Mouse (Mus musculus): ENCODE results near the gene Cldnd2. TPM values are rescaled to one million over a fixed set of nuclear protein-coding genes. Genes with fewer than 3 reads are reported as not detected.

Gene Cldnd2
- polyA plus RNA-seq (2014; fragmentation: Illumina TruSeq; extraction: RNeasy Lipid Tissue Mini Kit (QIAGEN cat#74804); ENCODE audit: low replicate concordance) = not detected

GRCm38 (mm10) chr7:43440482-43440881 is at the start of gene Cldnd2:
Gene Cldnd2 (plus strand): TSS chr7:43440782.

GRCm38 (mm10) chr7:43408131-43408553 is 32.4 kb upstream of the Cldnd2 start, which contains the start of gene Siglecg:
Gene Siglecg (plus strand): TSS chr7:43408204.

GRCm38 (mm10) chr7:43427406-43427805 is 13.2 kb upstream of the Cldnd2 start, which contains the start of gene Lim2:
Gene Lim2 (plus strand): TSS chr7:43427670.

GRCm38 (mm10) chr7:43436341-43437255 is 4.0 kb upstream of the Cldnd2 start, which contains the start of gene Nkg7:
Gene Nkg7 (plus strand): TSS chr7:43437073.

GRCm38 (mm10) chr7:43443917-43444293 is 3.3 kb downstream of the Cldnd2 start, which contains the start of the genes Etfb and Gm45233:
Gene Etfb (plus strand): TSS chr7:43444083.
Gene Gm45233 (plus strand): TSS chr7:43444128.

GRCm38 (mm10) chr7:43462851-43463250 is 22.3 kb downstream of the Cldnd2 start, which contains the start of gene Vsig10l:
Gene Vsig10l (plus strand): TSS chr7:43463151.

GRCm38 (mm10) chr7:43489631-43490125 is 49.1 kb downstream of the Cldnd2 start, which contains the start of gene Iglon5:
Gene Iglon5 (minus strand): TSS chr7:43490075.

Other genes starting within 250 kb of the Cldnd2 start
- 35.3 TPM for gene Zfp715, start 127.5 kb upstream of the Cldnd2 start, polyA plus RNA-seq (2014; fragmentation: Illumina TruSeq; extraction: RNeasy Lipid Tissue Mini Kit (QIAGEN cat#74804); ENCODE audit: low replicate concordance)
- gene Siglecf, start 89.4 kb upstream of the Cldnd2 start, polyA plus RNA-seq (2014; fragmentation: Illumina TruSeq; extraction: RNeasy Lipid Tissue Mini Kit (QIAGEN cat#74804); ENCODE audit: low replicate concordance) = 9.1 TPM
- 0.56 TPM for gene Siglecg, start 32.6 kb upstream of the Cldnd2 start, polyA plus RNA-seq (2014; fragmentation: Illumina TruSeq; extraction: RNeasy Lipid Tissue Mini Kit (QIAGEN cat#74804); ENCODE audit: low replicate concordance)
- gene Lim2, start 13.1 kb upstream of the Cldnd2 start, polyA plus RNA-seq (2014; fragmentation: Illumina TruSeq; extraction: RNeasy Lipid Tissue Mini Kit (QIAGEN cat#74804); ENCODE audit: low replicate concordance) = not detected
- gene Nkg7, start 3.7 kb upstream of the Cldnd2 start, polyA plus RNA-seq (2014; fragmentation: Illumina TruSeq; extraction: RNeasy Lipid Tissue Mini Kit (QIAGEN cat#74804); ENCODE audit: low replicate concordance) = not detected
- not detected for gene Etfb, start 3.3 kb downstream of the Cldnd2 start, polyA plus RNA-seq (2014; fragmentation: Illumina TruSeq; extraction: RNeasy Lipid Tissue Mini Kit (QIAGEN cat#74804); ENCODE audit: low replicate concordance)
- gene Gm45233, start 3.3 kb downstream of the Cldnd2 start, polyA plus RNA-seq (2014; fragmentation: Illumina TruSeq; extraction: RNeasy Lipid Tissue Mini Kit (QIAGEN cat#74804); ENCODE audit: low replicate concordance) = not detected
- gene Vsig10l, start 22.4 kb downstream of the Cldnd2 start, polyA plus RNA-seq (2014; fragmentation: Illumina TruSeq; extraction: RNeasy Lipid Tissue Mini Kit (QIAGEN cat#74804); ENCODE audit: low replicate concordance) = 0.33 TPM
- not detected for gene Iglon5, start 49.3 kb downstream of the Cldnd2 start, polyA plus RNA-seq (2014; fragmentation: Illumina TruSeq; extraction: RNeasy Lipid Tissue Mini Kit (QIAGEN cat#74804); ENCODE audit: low replicate concordance)
- not detected for gene 4931406B18Rik, start 65.2 kb downstream of the Cldnd2 start, polyA plus RNA-seq (2014; fragmentation: Illumina TruSeq; extraction: RNeasy Lipid Tissue Mini Kit (QIAGEN cat#74804); ENCODE audit: low replicate concordance)
- 12.9 TPM for gene Cd33, start 103.6 kb downstream of the Cldnd2 start, polyA plus RNA-seq (2014; fragmentation: Illumina TruSeq; extraction: RNeasy Lipid Tissue Mini Kit (QIAGEN cat#74804); ENCODE audit: low replicate concordance)
- 0.82 TPM for gene Zfp658, start 121.5 kb downstream of the Cldnd2 start, polyA plus RNA-seq (2014; fragmentation: Illumina TruSeq; extraction: RNeasy Lipid Tissue Mini Kit (QIAGEN cat#74804); ENCODE audit: low replicate concordance)
- gene Zfp719, start 138.8 kb downstream of the Cldnd2 start, polyA plus RNA-seq (2014; fragmentation: Illumina TruSeq; extraction: RNeasy Lipid Tissue Mini Kit (QIAGEN cat#74804); ENCODE audit: low replicate concordance) = 15.8 TPM
- gene Zfp819, start 166.4 kb downstream of the Cldnd2 start, polyA plus RNA-seq (2014; fragmentation: Illumina TruSeq; extraction: RNeasy Lipid Tissue Mini Kit (QIAGEN cat#74804); ENCODE audit: low replicate concordance) = not detected
- gene Ceacam18, start 193.9 kb downstream of the Cldnd2 start, polyA plus RNA-seq (2014; fragmentation: Illumina TruSeq; extraction: RNeasy Lipid Tissue Mini Kit (QIAGEN cat#74804); ENCODE audit: low replicate concordance) = 22.1 TPM
- gene Siglece, start 219.4 kb downstream of the Cldnd2 start, polyA plus RNA-seq (2014; fragmentation: Illumina TruSeq; extraction: RNeasy Lipid Tissue Mini Kit (QIAGEN cat#74804); ENCODE audit: low replicate concordance) = 0.82 TPM
- gene Ctu1, start 231.2 kb downstream of the Cldnd2 start, polyA plus RNA-seq (2014; fragmentation: Illumina TruSeq; extraction: RNeasy Lipid Tissue Mini Kit (QIAGEN cat#74804); ENCODE audit: low replicate concordance) = 0.85 TPM
- gene Klk14, start 249.6 kb downstream of the Cldnd2 start, polyA plus RNA-seq (2014; fragmentation: Illumina TruSeq; extraction: RNeasy Lipid Tissue Mini Kit (QIAGEN cat#74804); ENCODE audit: low replicate concordance) = not detected

Data from small intestine, adult 10 weeks (tissue).